Mouse (Mus musculus) c-Kit-positive CD71-negative TER-119-negative erythroid progenitor cells, embryonic 14.5 days (primary cell): Measurements from ENCODE around the gene Zfp874a.
A peak's percentile ranks its signal among the peaks of the same experiment; 100 is the strongest.
"Not testable (repeated sequence)": the region's sequence is repeated elsewhere in the genome, so short reads cannot be mapped to it uniquely, and the experiment has no call there.

ENCODE experiments used
- DNase-seq: peaks from one replicate; pipeline ENCODE4 v3.0.0-alpha.2; 2013; ENCODE audit warnings: low read depth

Gene Zfp874a

GRCm38 (mm10) chr13:67451172-67452020 lies at the start of gene Zfp874a:
TSS of gene Zfp874a (minus strand) at chr13:67451624.
- peak; percentile 79 for DNase-seq

GRCm38 (mm10) chr13:67500908-67501307 lies 49.5 kb upstream of the Zfp874a start:
- DNase-seq = no peak

DNA sequence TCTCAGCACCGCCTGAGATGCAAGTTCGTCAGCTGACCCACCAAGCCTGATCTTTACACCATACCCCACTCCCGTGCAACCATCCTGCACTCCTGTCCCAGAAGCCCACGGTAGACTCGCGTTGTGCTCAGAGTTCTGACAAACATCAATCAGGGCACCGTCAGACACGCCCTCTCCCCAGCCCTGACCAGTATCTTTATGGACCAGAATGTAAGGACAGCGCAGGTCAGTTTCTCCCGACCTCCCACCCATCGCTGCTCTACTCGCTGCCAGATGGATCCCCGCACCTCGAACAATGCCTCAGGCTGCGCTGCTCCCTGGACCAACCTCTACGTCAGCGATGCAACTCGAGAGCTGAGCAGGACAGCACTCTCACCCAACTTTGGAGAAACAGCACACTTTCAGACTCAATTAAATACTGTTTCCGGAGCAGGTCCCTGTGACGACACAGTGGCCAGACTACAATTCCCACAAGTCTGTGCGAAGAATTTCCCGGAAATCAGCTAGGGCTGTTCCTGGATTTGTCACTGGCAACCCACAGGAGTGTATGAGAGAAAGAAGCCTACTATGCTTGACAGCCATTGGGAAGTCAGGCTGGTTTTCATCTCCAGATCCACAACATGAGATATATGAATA lies 48.8 kb upstream of the Zfp874a start, which contains the start of gene Zfp58:
Gene Zfp58 (minus strand): TSS at position 472 of the 636 bp plus-strand sequence.
- DNase-seq = peak; percentile 70

DNA sequence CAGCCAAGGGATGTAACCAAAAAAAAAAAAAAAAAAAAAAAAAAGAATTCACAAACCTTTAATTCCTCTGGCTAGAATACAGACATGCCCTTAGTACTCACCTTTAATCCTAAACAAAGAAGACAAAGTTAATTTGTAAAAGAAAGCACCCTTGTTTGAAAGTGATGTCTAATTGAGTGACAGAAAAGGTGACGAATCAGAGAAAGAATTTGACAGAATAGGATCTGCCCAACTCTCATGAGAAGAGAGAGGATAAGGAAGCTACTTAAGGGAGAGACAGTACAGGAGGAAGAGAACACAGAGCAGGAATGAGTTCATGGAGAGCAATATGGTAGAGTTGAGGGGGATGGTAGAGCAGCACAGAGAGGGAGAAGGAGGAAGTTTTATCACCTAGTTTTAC lies 44.2 kb upstream of the Zfp874a start:
- DNase-seq = no peak

- no peak for DNase-seq
These were observed 33.0 kb upstream of the Zfp874a start for GRCm38 (mm10) chr13:67484424-67484811.

DNA sequence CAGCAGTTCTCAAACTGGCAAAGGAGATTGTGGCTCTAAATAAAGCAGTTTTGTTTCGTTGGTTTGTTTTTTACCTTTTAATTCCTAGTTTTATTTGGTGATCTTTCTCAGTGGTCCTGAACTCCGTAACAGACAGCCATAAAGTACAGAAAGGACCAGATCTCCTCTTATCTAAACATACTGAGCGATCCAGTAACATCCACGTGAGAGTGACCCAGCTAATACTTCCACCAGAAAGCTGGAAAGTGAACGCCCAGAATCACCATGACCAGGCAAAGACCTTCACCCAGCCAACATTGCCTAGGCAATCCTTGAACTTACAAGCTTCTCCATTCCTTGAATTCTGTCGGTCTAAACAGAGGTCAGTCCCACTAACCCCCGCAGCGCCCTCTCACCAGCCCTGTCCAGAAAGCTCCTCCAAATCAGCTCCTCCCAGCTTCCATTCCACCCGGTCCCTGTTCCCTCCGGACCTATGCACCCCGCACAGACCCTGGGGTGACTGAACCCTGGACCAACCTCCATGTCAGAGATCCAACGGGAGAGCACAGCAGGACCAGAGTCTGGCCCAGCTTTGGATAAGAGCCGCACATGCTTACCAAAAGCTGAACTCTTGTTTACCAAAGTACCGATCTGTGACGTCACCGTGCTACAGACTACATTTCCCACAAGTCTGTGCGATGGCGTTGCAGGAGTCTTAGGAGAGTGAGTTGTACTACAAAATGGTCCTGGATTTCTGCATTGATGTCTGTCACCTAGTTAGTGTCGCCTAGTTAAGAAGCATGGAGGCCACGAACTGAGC lies 32.4 kb upstream of the Zfp874a start, which contains the start of gene Zfp874b:
Gene Zfp874b (minus strand): TSS at position 634 of the 799 bp plus-strand sequence.
- peak; percentile 75 for DNase-seq

DNA sequence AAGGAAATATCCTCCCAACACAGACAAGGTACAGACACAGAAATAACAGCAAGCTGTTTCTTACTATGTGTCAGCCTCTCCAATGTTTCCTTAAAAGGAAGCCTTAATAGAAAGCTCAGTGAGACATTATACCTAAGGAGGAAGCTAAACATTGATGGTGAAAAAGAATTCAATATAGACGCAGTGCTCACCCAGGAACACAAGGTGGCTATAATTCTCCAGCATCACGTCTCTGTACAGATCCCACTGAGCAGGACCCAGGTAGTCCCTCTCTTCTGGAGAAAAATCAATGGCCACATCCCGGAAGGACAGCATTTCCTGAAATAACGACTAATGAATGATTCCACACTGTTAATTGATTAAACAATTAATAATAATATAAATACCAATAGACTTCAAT lies 30.1 kb upstream of the Zfp874a start:
- no peak for DNase-seq

GRCm38 (mm10) chr13:67469274-67469673 lies 17.9 kb upstream of the Zfp874a start:
- no peak for DNase-seq

DNA sequence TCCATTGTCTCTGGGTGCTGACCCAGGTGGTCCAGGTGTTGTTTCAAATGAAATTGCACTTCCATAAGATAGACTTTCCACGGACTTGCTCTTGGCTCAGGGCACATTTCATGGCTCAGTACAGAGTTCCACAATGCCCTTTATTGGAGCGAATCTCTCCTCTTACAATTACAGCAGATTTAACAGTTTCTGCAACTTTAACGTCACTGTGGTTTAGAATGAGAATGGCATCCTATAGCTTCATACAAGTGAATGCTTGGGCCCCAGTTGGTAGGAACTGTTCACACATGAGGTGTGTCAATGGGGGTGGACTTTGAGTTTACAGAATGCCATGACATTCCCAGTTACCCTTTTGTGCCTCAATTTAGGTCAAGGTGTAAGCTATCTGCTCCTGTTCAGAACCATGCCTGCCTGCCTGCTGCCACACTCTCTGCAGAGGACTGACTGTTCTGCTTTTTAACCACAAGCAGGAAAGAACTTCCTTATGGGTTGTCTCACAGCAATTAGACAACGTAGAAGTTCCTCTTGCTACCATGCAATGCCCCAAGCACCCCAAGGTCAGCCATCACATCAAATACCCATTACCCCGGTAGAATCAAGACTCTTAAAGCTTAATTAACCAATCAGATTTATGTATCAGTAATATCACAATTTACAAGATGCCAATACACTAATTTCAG lies 12.2 kb upstream of the Zfp874a start:
- not testable (repeated sequence) for DNase-seq

DNA sequence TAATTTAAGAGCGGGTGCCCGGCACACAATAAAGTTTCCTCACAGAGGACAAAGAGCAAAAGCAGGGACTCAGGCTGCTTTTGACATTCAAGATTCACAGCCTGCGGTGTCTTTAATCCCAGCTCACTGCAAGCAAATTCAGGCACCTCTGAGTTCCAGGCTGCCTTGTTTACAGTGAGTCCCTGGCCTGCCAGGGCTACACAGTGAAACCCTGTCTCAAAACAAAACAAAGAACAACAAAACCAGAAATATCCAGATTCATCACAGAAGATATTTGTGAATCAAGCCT lies 541 bp upstream of the Zfp874a start:
- no peak for DNase-seq

DNA sequence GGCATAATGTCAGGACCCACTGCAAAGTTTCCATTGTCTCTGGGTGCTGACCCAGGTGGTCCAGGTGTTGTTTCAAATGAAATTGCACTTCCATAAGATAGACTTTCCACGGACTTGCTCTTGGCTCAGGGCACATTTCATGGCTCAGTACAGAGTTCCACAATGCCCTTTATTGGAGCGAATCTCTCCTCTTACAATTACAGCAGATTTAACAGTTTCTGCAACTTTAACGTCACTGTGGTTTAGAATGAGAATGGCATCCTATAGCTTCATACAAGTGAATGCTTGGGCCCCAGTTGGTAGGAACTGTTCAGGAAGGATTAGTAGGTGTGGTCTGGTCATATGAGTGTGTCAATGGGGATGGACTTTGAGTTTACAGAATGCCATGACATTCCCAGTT lies 14.3 kb downstream of the Zfp874a start:
- DNase-seq = not testable (repeated sequence)

GRCm38 (mm10) chr13:67428116-67428515 lies 23.3 kb downstream of the Zfp874a start:
- DNase-seq = no peak

- not testable (repeated sequence) for DNase-seq
These were observed 25.7 kb downstream of the Zfp874a start for GRCm38 (mm10) chr13:67425699-67426098.

DNA sequence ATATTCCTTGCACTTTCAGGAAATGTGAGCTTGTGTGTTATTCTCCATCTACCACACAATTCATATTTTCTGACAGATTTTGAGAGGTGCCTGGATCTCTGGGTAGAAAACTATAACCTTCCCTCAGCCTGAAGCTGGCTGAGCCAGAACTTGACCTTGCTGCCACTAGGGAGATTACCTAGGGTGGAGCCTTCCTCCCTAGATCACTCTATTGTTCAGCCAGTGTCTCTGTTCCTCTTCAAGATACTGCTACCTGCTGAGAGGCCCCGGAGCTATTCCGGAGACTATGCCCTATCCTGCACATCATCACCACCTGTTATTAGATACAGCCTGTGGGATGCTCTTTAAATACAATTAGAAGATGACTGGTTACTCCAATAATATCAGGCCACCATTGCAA lies 28.9 kb downstream of the Zfp874a start:
- DNase-seq = not testable (repeated sequence)

DNA sequence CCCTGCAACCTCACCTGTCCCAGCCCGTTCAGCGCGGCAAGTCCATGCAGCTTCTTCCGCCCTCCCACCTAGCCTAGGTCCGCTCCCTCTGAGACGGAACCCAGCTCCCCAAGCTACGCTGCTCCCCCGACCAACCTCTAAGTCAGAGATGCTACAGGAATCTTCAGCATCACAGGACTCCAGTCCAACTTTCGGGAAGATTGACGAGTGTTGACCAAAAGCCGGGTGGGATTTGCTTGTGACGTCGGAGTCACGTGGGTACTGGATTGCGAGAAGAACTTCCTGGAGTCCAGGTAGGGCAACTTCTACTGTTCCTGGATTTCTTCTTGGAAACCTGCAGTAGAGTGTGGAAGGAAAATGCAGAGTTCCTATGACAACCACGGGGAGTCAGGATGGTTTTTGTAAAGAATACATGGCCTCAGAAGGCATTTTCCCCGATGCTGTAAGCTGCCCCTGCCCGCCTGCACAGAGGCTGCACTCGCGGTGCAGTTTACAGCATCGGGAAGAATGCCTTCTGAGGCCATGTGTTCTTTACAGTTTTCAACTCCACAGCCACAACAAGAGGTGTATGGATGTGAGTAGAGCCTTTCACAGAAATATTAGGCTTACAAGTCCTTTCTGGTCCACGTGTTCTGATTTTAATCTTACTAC lies 30.1 kb downstream of the Zfp874a start, which contains the start of gene Zfp459:
Gene Zfp459 (minus strand): TSS at position 212 of the 651 bp plus-strand sequence.
- DNase-seq = peak; percentile 40

DNA sequence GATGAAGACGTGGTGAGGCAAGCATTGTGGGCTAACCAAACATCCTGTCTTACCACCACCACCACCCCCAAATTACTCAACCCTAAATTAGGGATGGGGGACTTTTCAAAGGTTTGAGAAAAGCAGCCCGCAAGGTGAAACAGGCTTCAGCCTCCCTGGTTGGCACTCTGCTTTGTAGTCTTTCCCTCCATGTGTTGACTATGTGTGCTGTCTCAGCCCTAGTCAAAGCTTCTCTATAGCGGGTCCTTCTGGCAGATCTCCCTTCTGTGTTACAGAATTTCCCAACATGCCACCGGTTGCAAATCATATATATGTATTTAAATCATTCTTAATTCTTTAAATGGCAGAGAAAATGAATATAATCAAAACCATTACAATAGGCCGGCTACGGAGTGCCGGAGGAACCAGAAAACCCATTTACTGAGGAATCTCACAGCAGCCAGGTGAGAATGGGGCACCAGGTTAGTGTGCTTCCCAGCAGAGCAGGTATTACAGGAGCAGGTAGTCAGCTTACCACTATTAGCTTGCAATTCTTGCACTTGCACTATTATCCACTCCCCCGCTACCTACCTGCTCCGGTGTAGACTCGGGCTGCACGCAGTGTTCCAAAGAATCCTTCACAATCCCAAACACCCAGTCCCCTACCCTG lies 30.7 kb downstream of the Zfp874a start:
- no peak for DNase-seq

DNA sequence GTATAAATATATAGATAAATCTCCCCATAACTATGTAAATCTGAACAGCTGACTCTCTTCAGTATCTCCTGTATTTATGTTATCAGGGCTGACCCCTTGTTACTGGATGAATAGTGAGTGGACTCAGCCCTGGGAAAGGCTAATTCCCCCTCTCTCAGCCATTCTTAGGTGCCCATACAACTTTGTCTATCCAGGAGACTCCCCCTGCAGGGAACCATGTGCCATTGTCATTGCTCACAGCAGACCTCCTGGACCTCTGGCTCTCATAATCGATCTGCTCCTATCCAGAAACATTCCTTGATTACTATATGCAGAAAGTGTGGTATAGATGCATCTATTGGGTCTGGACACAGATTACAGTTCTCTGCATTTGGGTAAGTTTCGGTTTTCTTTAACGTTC lies 34.6 kb downstream of the Zfp874a start:
- DNase-seq = no peak

DNA sequence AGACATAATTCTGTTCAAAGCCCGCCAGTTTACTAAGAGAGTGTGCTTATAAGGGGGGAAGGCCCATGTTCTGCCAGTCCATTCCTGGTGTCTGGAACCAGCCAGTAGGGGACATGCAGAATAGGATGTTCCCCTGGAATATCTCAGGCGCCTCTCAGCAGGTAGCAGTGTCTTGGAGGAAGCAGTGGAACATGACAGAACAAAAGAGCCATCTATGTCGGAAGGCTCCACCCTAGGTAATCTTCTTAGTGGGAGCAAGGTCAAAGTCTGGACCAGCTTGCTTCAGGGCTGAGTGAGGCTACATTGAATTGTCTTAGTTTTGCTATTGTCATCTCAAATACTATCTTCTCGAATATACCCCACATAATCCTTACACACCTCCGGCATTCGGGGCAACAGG lies 35.7 kb downstream of the Zfp874a start:
- no peak for DNase-seq

GRCm38 (mm10) chr13:67413634-67414033 lies 37.8 kb downstream of the Zfp874a start:
- not testable (repeated sequence) for DNase-seq

GRCm38 (mm10) chr13:67399183-67399903 lies 52.1 kb downstream of the Zfp874a start, which contains the start of gene Zfp429:
TSS of gene Zfp429 (minus strand) at chr13:67399819.
- DNase-seq = peak; percentile 59
